8 mouse cellular contexts compared by ENCODE assay signal in genomic region chr2:151842648-151843226, GRCm38 (mm10). TPM values are rescaled to one million over a fixed set of nuclear protein-coding genes. Genes with fewer than 3 reads are reported as not detected.
A peak's percentile ranks its signal among the peaks of the same experiment; 100 is the strongest.
DNase-seq lines count a peak whose midpoint lies in the region; ATAC-seq and TF ChIP-seq lines count a peak whose summit lies in the region.

Gene Rspo4 (plus strand): TSS chr2:151842927.

- peak within 1 kb of the TSS; percentile 42 for H3K4me3 ChIP-seq in heart, embryonic 11.5 days (ENCODE audit: low read depth, low read length)
- peak within 1 kb of the TSS; percentile 36 for H3K4me3 ChIP-seq in hindbrain, postnatal 0 days (ENCODE audit: low read length)
- H3K4me3 ChIP-seq in midbrain, postnatal 0 days (ENCODE audit: low read depth, low read length) = peak within 1 kb of the TSS; percentile 32

- no peak for DNase-seq in heart, adult 8-10 months (ENCODE audit: low spot score)
- peak; percentile 41 for DNase-seq in embryo, embryonic 10 days (ENCODE audit: low spot score)
- DNase-seq in hindbrain, postnatal 0 days (ENCODE audit: low spot score) = no peak
- no peak for DNase-seq in midbrain, postnatal 0 days (ENCODE audit: low spot score)
- DNase-seq in spleen, postnatal 14 days (ENCODE audit: low spot score in 2 of 2) = no peak
- no peak for DNase-seq in thymus, postnatal 14 days

- H3K9ac ChIP-seq in heart, embryonic 11.5 days (ENCODE audit: low read depth, low read length) = peak within 1 kb of the TSS; percentile 36; the same call in 1 of the 2 replicates
- H3K9ac ChIP-seq in hindbrain, postnatal 0 days (replicated peaks; ENCODE audit: low read length) = peak within 1 kb of the TSS; percentile 24; the same call in 1 of the 2 replicates
- H3K9ac ChIP-seq in midbrain, postnatal 0 days (replicated peaks; ENCODE audit: low read length, poor library complexity, severe bottlenecking) = 0 out of 2 replicates have a peak within 1 kb of the TSS, but pooled peaks have one; percentile 33

- H3K36me3 ChIP-seq in heart, embryonic 11.5 days (ENCODE audit: control insufficient read depth, insufficient read depth, low read length) = no peaks in the 10 kb centered on the region
- H3K36me3 ChIP-seq in hindbrain, postnatal 0 days (ENCODE audit: insufficient read depth, low read length) = no peaks in the 10 kb centered on the region
- H3K36me3 ChIP-seq in midbrain, postnatal 0 days (ENCODE audit: insufficient read depth, low read length) = no peaks in the 10 kb centered on the region

- H3K9me3 ChIP-seq in heart, embryonic 11.5 days (replicated peaks; ENCODE audit: control insufficient read depth, low read length) = no peaks in the 10 kb centered on the region
- no peaks in the 10 kb centered on the region for H3K9me3 ChIP-seq in hindbrain, postnatal 0 days (ENCODE audit: low read length)
- no peaks in the 10 kb centered on the region for H3K9me3 ChIP-seq in midbrain, postnatal 0 days (ENCODE audit: low read length)

- peak within 1 kb of the TSS; percentile 67 for H3K4me2 ChIP-seq in heart, embryonic 11.5 days
- H3K4me2 ChIP-seq in hindbrain, postnatal 0 days (ENCODE audit: low read depth, low read length) = peak within 1 kb of the TSS; percentile 55
- peak within 1 kb of the TSS; percentile 51 for H3K4me2 ChIP-seq in midbrain, postnatal 0 days (ENCODE audit: low read depth, low read length, poor library complexity, severe bottlenecking)

- 1% methylated on average over 46 of the region's 50 CpGs for WGBS in heart, embryonic 11.5 days (ENCODE audit: insufficient replicate concordance)
- WGBS in hindbrain, postnatal 0 days = 3% methylated on average over 45 of the region's 50 CpGs
- 2% methylated on average over 45 of the region's 50 CpGs for WGBS in midbrain, postnatal 0 days

- H3K27ac ChIP-seq in heart, embryonic 11.5 days (ENCODE audit: low read depth, low read length) = no peak within 1 kb of the TSS
- H3K27ac ChIP-seq in hindbrain, postnatal 0 days = no peak within 1 kb of the TSS
- H3K27ac ChIP-seq in midbrain, postnatal 0 days (ENCODE audit: low read depth, low read length) = no peak within 1 kb of the TSS

- H3K4me1 ChIP-seq in heart, embryonic 11.5 days (ENCODE audit: control insufficient read depth, insufficient read depth, low read length) = no peaks in the 10 kb centered on the region
- H3K4me1 ChIP-seq in hindbrain, postnatal 0 days (ENCODE audit: insufficient read depth, low read length) = no peaks in the 10 kb centered on the region
- H3K4me1 ChIP-seq in midbrain, postnatal 0 days (ENCODE audit: insufficient read depth, low read length) = peaks cover 3% of the 10 kb centered on the region; the same call in 1 of the 2 replicates

- peak; percentile 44; the same call in 1 of the 2 replicates for ATAC-seq in heart, embryonic 11.5 days (replicated peaks; ENCODE audit: insufficient number of reproducible peaks, low FRiP score, low TSS enrichment)
- peak; percentile 52; the same call in 1 of the 2 replicates for ATAC-seq in hindbrain, postnatal 0 days
- 0 out of 2 replicates have a peak, but pooled peaks have one; percentile 20 for ATAC-seq in midbrain, postnatal 0 days (ENCODE audit: low FRiP score)
- no peak for ATAC-seq in frontal cortex, adult (ENCODE audit: low TSS enrichment)

- no peak for TF ChIP-seq CTCF in hindbrain, postnatal 0 days (IDR thresholded peaks at IDR 0.05; ENCODE audit: low read depth)
- TF ChIP-seq CTCF in midbrain, postnatal 0 days (IDR thresholded peaks at IDR 0.05) = no peak

- peaks cover 41% of the 10 kb centered on the region for H3K27me3 ChIP-seq in heart, embryonic 11.5 days (ENCODE audit: control insufficient read depth, insufficient read depth, low read length)
- H3K27me3 ChIP-seq in hindbrain, postnatal 0 days (ENCODE audit: insufficient read depth, low read length) = peaks cover 13% of the 10 kb centered on the region; the same call in 1 of the 2 replicates
- peaks cover 26% of the 10 kb centered on the region for H3K27me3 ChIP-seq in midbrain, postnatal 0 days (ENCODE audit: insufficient read depth, low read length)

RNA-seq across cellular contexts. Expression of gene Rspo4, which starts in this region (rescaled TPM):
- 0.10 and 0.24 TPM in 2 replicates for polyA plus RNA-seq in heart, embryonic 11.5 days (2014; fragmentation: Nextera tagmentation; extraction: Ambion mirVana)
- total RNA-seq in heart, adult 8-10 months (2022) = not detected
- total RNA-seq in hindbrain, postnatal 0 days (2014; rRNA removed) = 0.16 and 0.22 TPM in 2 replicates
- 0.33 and 0.51 TPM in 2 replicates for polyA plus RNA-seq in hindbrain, postnatal 0 days (2015; fragmentation: Nextera tagmentation; extraction: Ambion mirVana)
- 0.33 TPM in 1 of 2 replicates, not detected in the other for total RNA-seq in midbrain, postnatal 0 days (2014; rRNA removed)
- 0.44 and 0.55 TPM in 2 replicates for polyA plus RNA-seq in midbrain, postnatal 0 days (2015; fragmentation: Nextera tagmentation; extraction: Ambion mirVana)

Comparison
In these comparisons a context has a peak if more than half of its experiments do, and no peak if none do; other contexts are left out.
1. Peak in ATAC-seq, H3K4me3 ChIP-seq, H3K9ac ChIP-seq and H3K4me2 ChIP-seq in heart, embryonic 11.5 days; RNA of the gene not detected or under 1 TPM.
2. Peak in ATAC-seq, H3K4me3 ChIP-seq, H3K9ac ChIP-seq and H3K4me2 ChIP-seq in hindbrain, postnatal 0 days; RNA of the gene not detected or under 1 TPM.
3. Peak in ATAC-seq, H3K4me3 ChIP-seq, H3K9ac ChIP-seq and H3K4me2 ChIP-seq in midbrain, postnatal 0 days; RNA of the gene not detected or under 1 TPM.